In the genomic region with DNA sequence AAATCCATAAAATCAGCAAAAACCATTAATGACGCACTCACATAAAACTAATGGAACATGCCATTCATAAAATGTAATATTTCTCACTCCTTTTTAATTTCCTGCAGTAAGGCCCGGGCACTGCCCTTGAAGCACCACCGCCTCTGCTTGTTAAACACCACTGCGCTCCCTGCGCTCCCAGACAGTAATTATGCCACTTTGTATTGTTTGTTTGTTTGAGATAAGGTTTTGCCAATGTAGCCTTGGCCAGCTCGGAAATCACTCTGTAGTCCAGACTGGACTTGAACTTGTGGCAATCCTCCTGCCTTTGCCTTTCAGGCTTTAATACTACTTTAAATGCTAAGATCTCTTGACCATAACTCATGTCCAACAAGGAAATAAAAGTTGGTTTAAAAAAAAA, we compare ENCODE assay signal across 29 mouse cellular contexts. TPM values are rescaled to one million over a fixed set of nuclear protein-coding genes. Genes with fewer than 3 reads are reported as not detected.
"Had no signal": no experiment of that assay in that cellular context is flagged by ENCODE, and none has a peak within 500 bp of the region (broad histone marks: within the 10 kb centered on the region; RNA-seq: fewer than 3 reads in every experiment).

No protein-coding gene starts in this region.

- H3K9ac ChIP-seq: heart, embryonic 12.5 days; hindbrain, embryonic 12.5 days; hindbrain, embryonic 14.5 days; limb, embryonic 13.5 days; limb, embryonic 15.5 days; liver, embryonic 12.5 days had no signal

- H3K27me3 ChIP-seq: heart, embryonic 12.5 days; hindbrain, embryonic 12.5 days; limb, embryonic 13.5 days; limb, embryonic 15.5 days; liver, embryonic 12.5 days had no signal

- H3K27ac ChIP-seq: gastrocnemius, adult 2 months; heart, embryonic 10.5 days; hindbrain, embryonic 10.5 days; hindbrain, embryonic 12.5 days; hindbrain, embryonic 14.5 days; layer of hippocampus, adult 2 months; left cerebral cortex, adult 2 months; limb, embryonic 13.5 days; limb, embryonic 15.5 days; liver, embryonic 12.5 days had no signal

- H3K4me2 ChIP-seq: heart, embryonic 12.5 days; hindbrain, embryonic 12.5 days; hindbrain, embryonic 14.5 days; limb, embryonic 13.5 days; limb, embryonic 15.5 days; liver, embryonic 12.5 days had no signal

- ATAC-seq: forebrain, embryonic 16.5 days; hindbrain, embryonic 16.5 days; inflammation-experienced regulatory T-cells, adult 6 months; liver, embryonic 12.5 days had no signal

- DNase-seq: gastrocnemius, adult 2 months; gastrocnemius, postnatal 10 days; gastrocnemius, postnatal 25 days; heart, adult 18-20 months; heart, postnatal 10 days; heart, postnatal 4 days; kidney, adult 11 months; kidney, adult 8-10 months; kidney, postnatal 10 days; kidney, postnatal 25 days; kidney, postnatal 4 days had no signal

- H3K4me3 ChIP-seq: gastrocnemius, adult 2 months; heart, embryonic 10.5 days; heart, embryonic 12.5 days; hindbrain, embryonic 10.5 days; hindbrain, embryonic 12.5 days; layer of hippocampus, adult 2 months; left cerebral cortex, adult 2 months; limb, embryonic 13.5 days; limb, embryonic 15.5 days; liver, embryonic 12.5 days had no signal

- H3K9me3 ChIP-seq: heart, embryonic 10.5 days; hindbrain, embryonic 12.5 days; limb, embryonic 15.5 days had no signal

RNA-seq across cellular contexts. Expression of gene Nbl1, which starts 32.1 kb away (rescaled TPM):
- total RNA-seq: granulocyte monocyte progenitor cell, adult 5-6 weeks had no signal

RNA-seq across cellular contexts. Expression of gene Htr6, which starts 49.6 kb away (rescaled TPM):
- total RNA-seq: gastrocnemius, adult 2 months; gastrocnemius, postnatal 10 days; gastrocnemius, postnatal 25 days; gastrocnemius, postnatal 4 days; granulocyte monocyte progenitor cell, adult 5-6 weeks; heart, adult 18-20 months; heart, postnatal 10 days; heart, postnatal 25 days; heart, postnatal 4 days had no signal
- polyA plus RNA-seq: heart, embryonic 10.5 days; heart, embryonic 12.5 days; heart, embryonic 14.5 days; heart, embryonic 16.5 days; hindbrain, embryonic 12.5 days; inflammation-experienced regulatory T-cells, adult 6 months; liver, embryonic 12.5 days had no signal
